Mouse (Mus musculus) thymus, postnatal 10 days (tissue): Measurements from ENCODE around the gene Wbp1l.

ENCODE experiments used
- DNase-seq, 2 experiments: peaks; one replicate each; pipeline ENCODE4 v3.0.0; 2021; ENCODE audit warnings: low spot score in 2 of 2

Wbp1l gene

DNA sequence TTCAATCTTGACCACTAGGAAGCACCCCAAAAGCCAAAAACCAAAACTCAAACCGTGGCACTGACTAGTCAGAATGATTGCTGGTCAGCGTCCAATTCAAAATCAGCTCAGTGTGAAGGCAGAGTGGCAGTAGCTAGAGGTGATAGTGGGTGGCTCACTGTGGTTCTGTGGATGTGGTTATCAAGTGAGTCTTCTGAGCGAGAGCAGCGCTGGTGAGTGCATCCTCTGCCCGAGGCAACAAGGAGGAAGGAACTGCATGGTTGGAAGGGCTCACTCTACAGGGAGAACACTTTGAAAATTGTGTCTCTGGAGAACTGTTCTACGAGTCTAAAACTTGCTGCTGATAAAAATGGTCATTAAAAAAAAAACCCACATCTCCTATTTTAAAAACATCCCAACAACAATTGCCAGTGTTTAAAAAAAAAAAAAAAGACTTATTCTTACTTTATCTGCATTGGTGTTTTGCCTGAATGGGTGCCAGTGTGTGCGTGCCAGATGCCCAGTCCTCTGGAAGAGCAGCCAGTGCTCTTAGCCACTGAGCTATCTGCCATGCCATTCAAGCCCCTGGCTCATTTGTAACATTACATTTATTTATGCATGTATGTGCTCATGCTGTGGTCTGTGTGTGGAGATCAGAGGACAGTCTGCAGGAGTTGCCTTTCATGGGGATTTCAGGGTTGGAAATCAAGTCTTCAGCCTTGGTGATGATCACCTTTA lies 107.1 kb downstream of the Wbp1l start:
- DNase-seq: no peak

DNA sequence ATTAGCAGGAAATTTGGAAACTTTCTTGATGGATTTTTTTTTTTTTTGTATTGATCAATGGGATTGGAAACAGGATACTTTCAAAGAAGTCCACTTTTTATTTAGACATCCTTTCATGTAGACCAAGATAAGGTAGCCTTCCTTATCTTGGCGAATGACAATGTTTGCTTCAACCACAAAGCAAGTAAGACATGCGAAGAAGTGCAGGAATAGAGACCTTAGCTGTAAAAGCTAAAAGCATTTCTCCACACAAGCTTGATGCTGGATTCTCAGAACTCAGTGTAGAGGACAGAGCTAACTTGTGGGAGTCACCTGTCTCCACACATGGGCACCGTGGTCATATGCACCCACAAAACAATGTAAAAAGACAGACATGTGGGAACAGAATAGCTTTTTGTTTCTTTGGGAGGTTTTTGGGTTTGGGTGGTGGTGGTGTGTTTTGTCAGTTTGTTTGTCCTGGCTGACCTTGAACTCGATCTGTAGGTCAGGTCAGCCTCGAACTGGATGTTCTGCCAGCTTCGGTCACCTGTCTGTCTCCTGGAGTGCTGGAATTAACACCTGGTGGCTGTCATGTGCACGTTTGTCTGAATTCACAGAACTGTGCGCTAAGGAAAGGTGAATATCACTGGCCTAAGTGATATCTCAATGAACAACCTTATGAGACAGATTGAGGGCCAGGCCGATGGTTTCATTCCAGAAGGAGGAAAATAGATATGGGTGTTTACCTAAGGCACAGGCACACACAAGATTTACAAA lies 107.8 kb downstream of the Wbp1l start:
- DNase-seq: no peak
